Mouse (Mus musculus): ENCODE results near the gene Tln1.
"Not testable (repeated sequence)": the region's sequence is repeated elsewhere in the genome, so short reads cannot be mapped to it uniquely, and the experiment has no call there.

Tln1 gene

DNA sequence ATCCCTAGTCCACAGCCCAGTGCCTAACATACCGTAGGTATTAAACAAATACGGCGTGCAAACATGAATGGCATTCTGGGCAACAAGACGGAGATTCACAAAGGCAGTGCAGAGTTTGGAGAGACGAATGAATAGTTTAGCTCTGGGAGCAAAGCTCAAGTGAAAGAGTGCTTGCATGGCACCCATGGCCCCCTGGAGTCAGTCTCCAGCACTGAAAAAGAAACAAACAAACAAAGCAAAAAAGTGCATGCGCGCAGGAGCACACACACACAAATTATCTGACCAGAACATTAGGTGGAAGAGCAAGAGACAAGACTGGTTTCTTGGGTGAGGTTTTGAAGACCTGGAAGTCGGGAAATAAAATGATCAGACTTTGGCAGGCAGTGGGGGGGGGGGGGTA lies 56.4 kb downstream of the Tln1 start:
- in situ Hi-C loops (cut with MseI, MboI): no loop called here

DNA sequence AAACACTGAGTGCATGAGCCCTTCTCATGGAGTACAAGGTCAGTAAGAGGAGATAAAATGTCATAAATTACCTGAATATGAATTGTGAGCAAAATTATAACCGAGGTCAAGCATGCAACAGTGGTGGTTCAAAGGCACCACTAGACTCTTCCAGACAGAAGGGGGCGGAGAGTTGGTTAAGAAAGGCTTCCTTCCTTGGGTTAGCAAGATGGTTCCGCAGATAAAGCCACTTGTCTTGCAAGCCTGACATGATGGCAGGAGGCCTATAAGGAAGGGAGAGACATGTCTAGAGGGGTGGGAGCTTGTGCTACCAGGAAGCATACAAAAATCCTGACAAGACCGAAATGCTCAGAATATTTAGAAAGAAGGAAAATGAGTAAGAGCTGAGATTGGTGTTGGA lies 58.2 kb downstream of the Tln1 start:
- in situ Hi-C loops (cut with MseI, MboI): no loop called here

DNA sequence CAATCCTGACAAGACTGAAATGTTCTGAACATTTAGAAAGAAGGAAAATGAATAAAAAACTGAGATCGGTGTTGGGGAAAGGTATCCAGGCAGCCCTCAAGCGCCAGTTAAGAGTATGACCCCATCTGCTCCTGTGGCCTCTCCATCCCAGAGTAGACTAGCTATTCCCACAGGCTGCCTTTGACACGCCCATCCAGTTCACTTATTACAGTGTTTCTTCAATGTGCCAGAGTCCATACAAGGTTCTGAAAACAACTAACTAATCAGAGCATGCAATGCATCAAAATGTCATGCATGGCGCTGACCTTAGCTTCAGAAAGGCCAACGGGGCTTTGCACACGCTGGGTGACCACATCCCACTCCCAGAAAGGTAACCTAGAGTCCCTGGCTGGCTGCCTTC lies 59.0 kb downstream of the Tln1 start:
- in situ Hi-C loops (cut with MseI, MboI): no loop called here

DNA sequence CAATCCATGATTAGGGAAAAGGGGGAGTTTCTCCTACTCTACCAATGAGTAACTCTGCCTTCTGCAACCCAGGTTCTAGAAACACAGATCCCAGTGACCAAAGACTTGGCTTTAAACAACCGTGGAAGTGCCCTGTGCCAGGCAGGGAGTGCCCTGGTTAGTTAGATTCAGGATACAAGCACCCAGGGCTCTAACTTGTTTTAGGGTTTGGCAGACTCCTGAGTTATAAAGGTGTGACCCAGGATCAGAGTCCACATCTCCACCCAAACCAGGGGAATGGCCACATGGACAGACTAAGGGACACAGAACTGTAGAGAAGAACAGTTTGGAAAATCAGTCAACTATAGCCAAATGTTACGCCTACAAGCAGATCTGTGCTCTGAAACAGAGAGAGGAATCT lies 59.5 kb downstream of the Tln1 start:
- in situ Hi-C loops (cut with MseI, MboI): no loop called here

DNA sequence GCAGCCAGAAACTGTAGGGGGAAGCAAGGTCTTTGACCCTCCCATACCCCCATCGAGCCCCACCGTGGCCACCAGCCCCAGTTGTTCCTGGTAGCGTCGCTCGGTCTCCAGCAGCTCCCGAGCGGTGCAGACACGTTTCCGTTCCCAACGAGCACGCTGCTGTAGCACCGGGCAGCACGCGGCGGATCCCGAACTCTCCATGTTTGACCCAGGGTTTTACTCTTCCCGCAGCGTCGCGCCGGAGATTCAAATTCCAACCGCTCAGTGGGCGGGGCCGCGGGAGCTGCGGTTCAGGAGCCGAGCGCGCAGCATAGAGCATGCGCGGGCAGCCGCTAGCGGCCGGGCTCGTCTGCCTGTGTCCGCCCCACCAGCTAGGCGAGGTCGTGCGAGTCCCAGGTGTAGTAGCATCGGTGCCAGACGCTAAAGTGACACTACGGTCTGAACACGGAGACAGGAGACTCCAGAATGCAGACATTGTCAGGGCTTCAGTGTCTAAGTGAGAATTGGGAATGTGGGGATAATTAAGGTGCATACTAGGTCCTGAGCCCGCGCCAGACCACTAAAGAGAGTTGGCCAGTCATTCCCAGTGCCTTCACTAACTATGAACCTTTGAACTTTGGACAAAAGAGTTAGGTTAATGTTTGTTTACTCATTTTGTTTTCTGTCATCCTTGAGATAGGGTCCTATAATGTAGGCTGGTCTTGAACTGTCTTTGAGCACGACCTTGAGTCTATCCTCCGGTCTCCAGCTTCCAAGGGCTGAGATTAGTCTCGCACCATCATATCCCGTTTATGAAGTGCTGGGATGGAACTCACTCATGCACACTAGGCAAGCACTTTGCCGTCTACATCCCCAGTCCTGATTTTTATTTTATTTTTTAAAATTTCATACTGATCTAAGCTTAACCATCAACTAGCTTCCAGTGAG lies 62.8 kb downstream of the Tln1 start, which contains the start of gene Arhgef39:
Gene Arhgef39, minus strand, starts transcription at position 289 of the 927 bp plus-strand sequence.
- in situ Hi-C loops (cut with MseI, MboI): no loop called here

DNA sequence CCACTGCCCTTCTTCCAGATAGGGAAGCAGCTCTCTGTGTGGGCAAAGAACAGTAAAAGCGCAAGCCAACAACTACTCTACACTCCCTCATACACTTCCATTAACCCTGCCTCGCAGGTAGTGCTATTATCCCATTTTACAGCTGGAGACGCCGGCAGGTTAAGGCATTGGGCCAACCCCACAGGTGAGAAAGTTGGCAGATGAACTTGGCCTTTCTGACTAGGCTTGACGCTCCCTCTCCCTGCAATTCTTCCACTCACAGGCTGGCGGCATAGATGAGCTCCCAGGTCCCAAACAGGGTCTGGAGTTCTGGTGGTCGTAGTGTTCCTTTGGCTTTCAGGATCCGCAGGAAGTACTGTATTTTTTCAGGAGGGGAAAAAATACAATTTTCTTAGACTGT lies 63.5 kb downstream of the Tln1 start:
- in situ Hi-C loops (cut with MseI, MboI): no loop called here

DNA sequence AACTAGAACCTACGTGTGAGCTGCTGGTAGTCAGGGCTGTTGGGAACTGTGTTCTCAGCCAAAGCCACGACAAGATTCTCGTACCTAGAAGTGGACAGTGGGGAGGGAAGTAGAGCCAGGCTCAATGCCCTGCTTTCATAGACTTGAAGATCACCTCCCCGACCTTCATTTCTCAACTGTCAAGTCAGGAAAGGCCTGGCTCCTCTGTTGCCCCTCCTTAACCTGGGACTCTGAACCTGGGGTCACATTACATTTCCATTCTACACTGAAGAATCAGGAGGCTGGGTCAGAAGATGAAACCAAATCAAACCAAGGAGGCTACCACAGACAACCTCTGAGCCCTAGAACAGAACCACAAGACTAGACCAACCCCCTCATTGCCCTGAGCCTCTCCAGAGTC lies 64.5 kb downstream of the Tln1 start:
- in situ Hi-C loops (cut with MseI, MboI): no loop called here

DNA sequence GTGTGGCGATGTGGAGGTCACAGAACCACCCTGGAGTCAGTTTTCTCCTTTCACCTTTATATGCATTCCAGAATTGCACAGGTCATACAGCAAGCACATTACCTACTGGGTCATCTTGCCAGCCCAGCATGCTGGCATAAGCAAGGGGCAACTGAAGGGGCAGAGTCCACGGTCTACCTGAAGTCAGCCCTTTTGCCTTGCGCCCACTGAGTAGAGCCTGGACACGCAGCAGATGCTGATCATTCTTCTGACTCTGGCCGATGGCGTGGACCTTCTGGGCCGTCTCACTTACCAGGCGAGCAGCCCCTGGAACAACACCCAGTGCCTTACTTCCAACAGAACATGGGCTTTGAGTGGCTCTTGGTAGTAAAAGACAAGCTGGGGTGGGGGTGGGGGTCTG lies 65.1 kb downstream of the Tln1 start:
- in situ Hi-C loops (cut with MseI, MboI): no loop called here

DNA sequence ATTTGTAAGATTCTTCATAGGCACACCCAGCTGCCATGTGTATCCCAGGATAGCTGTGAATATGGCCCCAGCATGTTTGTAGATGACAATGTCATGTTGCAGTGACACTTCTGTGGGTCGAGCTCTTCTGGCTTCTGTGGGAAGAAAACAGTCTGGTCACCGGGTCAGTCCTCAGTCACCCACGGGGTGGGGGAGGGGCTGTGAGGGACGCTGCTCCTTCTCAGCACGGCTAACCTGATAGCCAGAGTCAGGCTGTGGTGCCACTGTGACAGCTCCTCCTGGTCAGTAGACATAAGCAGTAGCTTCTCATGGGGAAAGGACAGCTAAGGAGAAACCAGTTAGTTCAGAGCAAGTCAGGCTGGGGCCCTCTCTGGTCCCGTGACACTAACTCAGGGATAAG lies 65.9 kb downstream of the Tln1 start:
- in situ Hi-C loops (cut with MseI, MboI): no loop called here

DNA sequence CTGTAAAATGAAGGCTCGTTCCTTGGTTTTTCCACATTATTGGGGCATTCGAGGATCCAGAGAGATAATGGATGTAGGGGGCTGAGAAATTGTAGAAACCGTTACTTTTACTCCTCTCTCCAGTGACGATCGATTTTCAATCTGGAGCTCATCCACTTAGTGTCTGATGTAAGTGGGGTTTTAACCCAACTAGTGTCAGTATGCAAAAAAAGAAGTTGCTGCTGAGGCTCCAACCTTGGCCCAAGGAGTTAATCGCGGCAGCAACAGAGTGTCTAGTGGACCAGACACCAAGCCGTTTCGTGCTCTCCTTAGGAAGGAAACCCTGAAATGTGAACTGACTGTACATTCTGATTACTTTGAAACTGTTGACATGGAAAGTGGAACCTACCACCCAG lies 68.6 kb downstream of the Tln1 start:
- in situ Hi-C loops (cut with MseI, MboI): no loop called here

DNA sequence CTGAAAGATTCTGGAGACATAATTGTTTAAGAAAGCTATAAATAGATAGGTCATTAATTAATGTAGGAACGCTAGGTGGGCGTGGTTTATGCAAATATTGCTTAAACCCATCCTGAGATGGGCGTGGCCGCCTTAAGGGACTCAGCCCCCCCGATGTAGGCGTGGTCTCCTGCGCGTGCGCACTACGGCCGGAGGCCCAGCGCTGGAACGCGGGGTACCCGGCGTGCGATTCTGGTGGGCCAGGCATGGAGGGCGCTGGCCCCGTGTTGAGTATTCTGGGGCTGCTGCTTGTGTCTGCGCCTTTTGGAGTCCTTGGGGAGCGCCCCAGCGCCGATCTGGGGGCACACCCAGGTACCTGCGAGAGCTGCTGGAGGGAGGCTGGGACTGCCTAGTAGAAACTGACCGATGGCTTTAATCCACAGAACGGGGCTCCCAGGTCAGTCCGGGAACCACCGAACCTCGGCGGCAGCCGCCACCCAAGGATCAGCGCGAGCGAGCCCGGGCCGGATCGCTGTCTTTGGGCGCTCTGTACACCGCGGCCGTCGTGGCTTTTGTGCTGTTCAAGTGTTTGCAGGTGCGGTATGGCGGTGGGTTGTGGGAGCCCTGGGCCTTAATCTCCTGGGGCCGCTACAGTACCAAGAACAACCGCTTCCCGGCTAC lies 69.2 kb downstream of the Tln1 start:
- in situ Hi-C loops (cut with MseI, MboI): no loop called here

DNA sequence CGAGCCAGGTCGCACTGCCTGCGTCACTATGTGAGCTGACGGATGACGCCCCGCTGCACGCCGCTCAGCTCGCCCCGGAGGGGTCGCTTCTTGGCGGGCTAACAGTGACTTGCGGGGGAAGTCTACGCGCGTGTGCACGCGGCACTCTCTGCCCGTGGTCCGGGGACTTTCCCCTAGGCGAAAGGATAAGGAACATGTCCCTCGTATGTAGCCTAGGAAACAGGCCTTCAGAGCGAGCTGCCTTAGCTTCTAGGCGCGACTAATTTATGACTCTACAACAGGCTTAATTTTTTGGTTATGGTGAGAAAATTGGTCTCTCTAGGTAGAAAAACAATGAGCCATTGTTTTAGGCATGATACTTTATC lies 69.7 kb downstream of the Tln1 start, which contains the start of gene Ccdc107:
Gene Ccdc107, plus strand, starts transcription at position 80 of the 365 bp plus-strand sequence.
- in situ Hi-C loops (cut with MseI, MboI): no loop called here

DNA sequence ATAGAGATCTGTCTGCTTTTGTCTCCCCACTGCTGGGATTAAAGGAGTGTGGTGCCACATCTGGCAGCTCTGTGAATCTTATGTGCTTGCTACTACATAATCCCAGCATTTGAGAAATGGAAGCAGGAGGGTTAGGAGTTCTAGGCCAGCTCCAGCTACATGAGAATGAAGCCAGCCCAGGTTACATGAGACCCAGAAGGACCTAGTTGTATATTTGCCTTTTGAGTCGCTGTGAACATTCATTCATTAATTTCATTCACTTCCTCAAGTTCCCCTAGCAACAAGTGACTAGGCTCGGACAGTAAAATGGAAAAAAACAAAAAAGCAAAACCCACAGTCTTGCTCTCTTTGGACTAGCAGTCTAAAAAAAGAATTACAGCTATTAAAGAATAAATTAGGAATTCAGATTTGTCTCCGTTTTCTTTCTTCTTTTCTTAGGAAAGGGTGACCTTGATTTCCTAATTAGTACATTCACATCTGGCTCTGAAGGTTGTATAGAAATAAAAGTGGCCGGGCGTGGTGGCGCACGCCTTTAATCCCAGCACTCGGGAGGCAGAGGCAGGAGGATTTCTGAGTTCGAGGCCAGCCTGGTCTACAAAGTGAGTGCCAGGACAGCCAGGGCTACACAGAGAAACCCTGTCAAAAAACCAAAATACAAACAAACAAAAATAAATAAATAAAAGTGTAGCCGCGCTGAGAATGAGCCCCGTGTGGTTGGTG lies 70.2 kb downstream of the Tln1 start:
- in situ Hi-C loops (cut with MseI, MboI): no loop called here

DNA sequence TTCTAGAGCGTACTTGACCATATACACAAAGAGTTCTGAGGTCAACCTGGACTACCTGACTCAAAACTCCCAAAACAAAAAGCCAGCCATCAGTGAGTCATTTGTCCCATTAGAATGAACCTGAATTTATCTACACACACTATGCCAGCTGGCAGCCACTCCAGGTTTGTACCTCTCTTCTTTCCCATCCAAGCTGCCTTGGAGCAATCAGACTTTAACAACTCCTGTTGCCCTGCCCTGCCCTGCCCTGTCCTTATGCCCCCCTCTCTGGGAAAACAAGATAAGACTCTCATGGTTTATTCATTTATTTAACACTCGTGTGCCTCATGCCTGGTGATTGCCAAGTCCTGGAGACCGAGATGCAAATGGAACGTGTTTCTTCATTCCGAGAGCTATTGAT lies 71.7 kb downstream of the Tln1 start:
- in situ Hi-C loops (cut with MseI, MboI): no loop called here

DNA sequence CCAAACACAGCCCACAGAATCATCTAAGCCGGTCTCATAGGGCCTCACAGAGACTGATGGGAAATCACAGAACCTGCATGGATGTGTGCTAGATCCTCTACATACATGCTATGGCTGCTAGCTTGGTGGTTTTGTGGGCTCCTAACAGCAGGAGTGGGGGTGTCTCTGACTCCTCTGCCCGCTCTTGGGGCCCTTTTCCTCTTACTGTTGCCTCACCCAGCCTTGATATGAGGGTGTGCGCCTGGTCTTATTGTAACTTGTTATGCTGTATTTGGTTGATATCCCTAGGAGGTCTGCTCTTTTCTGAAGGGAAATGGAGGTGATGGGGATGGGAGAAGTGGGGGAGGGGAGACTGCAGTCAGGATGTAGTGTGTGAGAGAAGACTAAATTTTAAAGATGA lies 72.9 kb downstream of the Tln1 start:
- in situ Hi-C loops (cut with MseI, MboI): no loop called here

DNA sequence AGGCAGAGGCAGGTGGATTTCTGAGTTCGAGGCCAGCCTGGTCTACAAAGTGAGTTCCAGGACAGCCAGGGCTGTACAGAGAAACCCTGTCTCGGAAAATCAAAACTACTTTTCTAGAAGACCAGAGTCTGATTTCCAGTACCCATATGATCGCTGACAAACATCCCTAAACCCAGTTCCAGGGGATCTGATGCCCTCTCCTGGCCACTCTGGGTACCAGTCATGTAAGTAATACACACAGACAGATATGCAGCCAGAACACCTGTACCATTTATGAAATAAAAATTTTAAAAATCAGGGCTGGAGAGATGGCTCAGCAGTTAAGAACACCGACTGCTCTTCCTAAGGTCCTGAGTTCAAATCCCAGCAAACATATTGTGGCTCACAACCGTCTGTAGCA lies 76.8 kb downstream of the Tln1 start:
- in situ Hi-C loops (cut with MseI, MboI): not testable (repeated sequence)

DNA sequence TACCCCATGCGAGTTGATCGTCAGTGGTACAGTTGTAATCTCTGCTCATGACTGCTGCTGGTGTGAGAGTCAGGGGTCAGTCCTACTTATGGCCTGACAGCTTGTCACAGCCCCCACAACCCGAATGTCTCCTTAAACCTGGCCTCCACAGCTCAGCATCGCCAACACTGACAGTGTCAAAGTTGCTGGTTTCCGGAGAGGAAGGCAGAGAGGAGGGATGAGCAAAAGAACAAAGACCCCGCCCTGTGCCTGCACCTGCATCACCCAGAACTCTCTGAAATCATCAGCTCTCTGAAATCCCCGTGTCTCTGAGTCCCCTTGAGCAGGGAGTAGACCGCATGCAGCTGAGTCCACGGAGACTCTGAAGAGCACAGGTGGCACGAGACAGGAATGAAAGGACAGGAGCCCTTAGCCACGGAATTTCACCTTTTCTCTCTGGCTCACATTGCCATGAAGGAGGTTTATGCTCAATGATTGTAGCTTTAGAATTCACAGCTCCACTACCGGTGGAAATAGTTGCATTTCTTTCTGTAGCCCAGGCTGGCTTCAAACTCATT lies 78.9 kb downstream of the Tln1 start, which contains the start of gene Sit1:
Gene Sit1, minus strand, starts transcription at position 200 of the 557 bp plus-strand sequence.
- in situ Hi-C loops (cut with MseI, MboI): no loop called here

DNA sequence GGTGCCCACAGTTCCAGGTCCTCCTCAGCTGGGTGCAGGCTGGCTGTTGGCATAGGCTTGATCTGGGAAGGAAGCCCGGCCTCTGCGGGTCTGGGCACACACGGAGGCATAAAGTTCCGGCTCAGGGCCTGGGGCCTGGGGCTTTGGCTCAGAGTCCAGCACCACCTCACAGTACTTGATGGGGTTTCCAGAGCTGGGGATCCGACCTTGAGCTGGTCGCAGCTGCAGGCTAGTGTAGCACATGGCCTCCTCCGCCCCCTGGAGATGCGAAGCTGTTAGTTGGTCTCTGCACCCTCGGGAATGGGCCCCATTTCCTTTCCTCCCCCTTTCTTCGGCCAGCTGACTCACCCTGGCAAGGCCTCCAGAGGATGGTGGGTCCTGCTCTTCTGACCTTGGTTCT lies 79.9 kb downstream of the Tln1 start:
- in situ Hi-C loops (cut with MseI, MboI): no loop called here

DNA sequence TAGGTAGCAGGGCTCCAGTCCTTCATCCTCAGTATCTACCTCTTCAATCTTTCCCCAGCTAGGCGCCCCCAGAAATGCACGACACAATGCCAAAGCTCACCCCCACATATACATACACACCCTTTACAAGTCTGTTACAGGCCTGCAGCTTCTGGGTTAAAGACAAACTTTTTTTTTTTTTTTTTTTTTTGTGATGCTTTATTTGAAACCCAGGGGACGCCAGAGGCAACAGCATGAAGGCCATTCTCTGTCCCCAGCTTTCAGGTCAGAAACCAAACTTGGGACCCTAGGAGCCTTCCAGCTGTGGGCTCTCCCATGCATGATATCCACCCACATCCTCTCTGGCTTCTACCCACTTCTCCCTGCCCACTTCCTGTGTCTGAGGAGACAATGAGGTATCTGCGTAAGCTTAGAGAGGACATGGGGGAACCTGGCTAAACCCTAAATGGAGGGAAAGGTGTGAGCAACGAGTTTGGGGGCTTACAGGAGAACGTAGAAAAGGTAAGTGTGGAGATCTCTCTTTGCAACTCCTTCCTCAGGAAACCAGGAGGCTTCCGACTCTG lies 80.5 kb downstream of the Tln1 start:
- in situ Hi-C loops (cut with MseI, MboI): no loop called here

Measured in mouse trophoblast stem cell (cell line).